Mouse (Mus musculus) spleen, adult 2 months (tissue): ENCODE results near the gene Mbd4. TPM values are rescaled to one million over a fixed set of nuclear protein-coding genes. Genes with fewer than 3 reads are reported as not detected.
A peak's percentile ranks its signal among the peaks of the same experiment; 100 is the strongest.

ENCODE experiments used
- DNase-seq, 2 experiments: peaks; one replicate each; pipeline versions ENCODE4 v3.0.0 to v3.0.0-alpha.2; 2012 to 2021; ENCODE audit warnings: low spot score in 2 of 2, low read depth in 1 of 2
- H3K27ac ChIP-seq: fragments of 200-500 bp; 2 replicates; pipeline ENCODE4 v1.5.1; 2012; ENCODE audit warnings: low read length, inconsistent platforms; ENCODE audit not compliant: insufficient read depth
- H3K27me3 ChIP-seq: fragments of 200-500 bp; 2 replicates; pipeline ENCODE4 v1.6.1; 2012; ENCODE audit warnings: mild to moderate bottlenecking, moderate library complexity, low read length, inconsistent platforms; ENCODE audit not compliant: control insufficient read depth, insufficient read depth
- H3K36me3 ChIP-seq: fragments of 200-500 bp; 2 replicates; pipeline ENCODE4 v1.6.1; 2012; ENCODE audit warnings: mild to moderate bottlenecking, low read length, inconsistent platforms; ENCODE audit not compliant: control insufficient read depth, insufficient read depth
- H3K4me1 ChIP-seq: fragments of 200-500 bp; 2 replicates; pipeline ENCODE4 v1.6.1; 2011; ENCODE audit warnings: inconsistent platforms; ENCODE audit not compliant: control insufficient read depth, insufficient read depth, insufficient read length
- H3K4me3 ChIP-seq: fragments of 200-500 bp; 2 replicates; pipeline ENCODE4 v1.5.1; 2011; ENCODE audit warnings: mild to moderate bottlenecking, inconsistent platforms; ENCODE audit not compliant: insufficient read depth, insufficient read length; ENCODE audit errors: extremely low read depth
- CTCF ChIP-seq: fragments of 200-500 bp; IDR thresholded peaks from 2 replicates; pipeline ENCODE4 v1.5.1; 2011; ENCODE audit warnings: mild to moderate bottlenecking, inconsistent platforms; ENCODE audit not compliant: insufficient read depth, insufficient read length, insufficient replicate concordance; ENCODE audit errors: extremely low read depth
- POLR2A ChIP-seq: fragments of 200-500 bp; IDR thresholded peaks from 2 replicates; pipeline ENCODE4 v1.6.1; 2011; ENCODE audit warnings: low read depth, low read length, inconsistent platforms
- WGBS: fragments of 180-500 bp; shearing (Covaris S2); methylation state at CpG from one replicate; pipeline ENCODE4 v1.1.7; 2018; 5-methylcytosine and 5-hydroxymethylcytosine counted together
- polyA plus RNA-seq: library from polyadenylated mRNA; depleted of rRNA; stranded (reverse); fragments of >200 nt; gene quantifications from 2 replicates; pipeline ENCODE4 v1.2.3, GENCODE M21; 2012

The Mbd4 gene
- polyA plus RNA-seq, 1 experiment, result 3.5 TPM

- DNase-seq, result no peak
- Histone ChIP-seq H3K27me3 (no peaks in the 10 kb centered on the region), H3K36me3 (no peaks in the 10 kb centered on the region), H3K27ac (no peak overlapping the region), H3K4me1 (no peaks in the 10 kb centered on the region), H3K4me3 (no peak overlapping the region)
- 83% methylated on average over 7 of the region's 7 CpGs for WGBS
- TF ChIP-seq CTCF, result no peak
- TF ChIP-seq POLR2A, result no peak
Observed at GRCm38 (mm10) chr6:115863340-115863841, 10.2 kb upstream of the Mbd4 start.

- no peaks in the 10 kb centered on the region for H3K36me3 ChIP-seq
- no peak overlapping the region for H3K4me3 ChIP-seq
- no peak overlapping the region for H3K27ac ChIP-seq
- no peaks in the 10 kb centered on the region for H3K27me3 ChIP-seq
- H3K4me1 ChIP-seq, result no peaks in the 10 kb centered on the region
- WGBS, result 80% methylated on average over 7 of the region's 7 CpGs
- DNase-seq, result no peak
- TF ChIP-seq CTCF (no peak), POLR2A (no peak)
Observed at GRCm38 (mm10) chr6:115860027-115860556, 6.9 kb upstream of the Mbd4 start.

- no peaks in the 10 kb centered on the region for H3K4me1 ChIP-seq
- H3K36me3 ChIP-seq, result no peaks in the 10 kb centered on the region
- TF ChIP-seq POLR2A, result no peak
- TF ChIP-seq CTCF, result no peak
- no peak overlapping the region for H3K4me3 ChIP-seq
- WGBS, result 62% methylated on average over 4 of the region's 4 CpGs
- DNase-seq, result no peak
- H3K27ac ChIP-seq, result no peak overlapping the region
- no peaks in the 10 kb centered on the region for H3K27me3 ChIP-seq
Observed at GRCm38 (mm10) chr6:115859258-115859657, 6.1 kb upstream of the Mbd4 start.

GRCm38 (mm10) chr6:115856361-115856745 is 3.2 kb upstream of the Mbd4 start:
- Histone ChIP-seq H3K27me3 (no peaks in the 10 kb centered on the region), H3K4me1 (no peaks in the 10 kb centered on the region), H3K27ac (no peak overlapping the region), H3K36me3 (no peaks in the 10 kb centered on the region), H3K4me3 (no peak overlapping the region)
- no peak for DNase-seq
- 94% methylated on average over 4 of the region's 4 CpGs for WGBS
- TF ChIP-seq POLR2A (no peak), CTCF (no peak)

GRCm38 (mm10) chr6:115855733-115856360 is 2.7 kb upstream of the Mbd4 start:
- no peak for DNase-seq

GRCm38 (mm10) chr6:115854432-115854831 is 1.3 kb upstream of the Mbd4 start:
- Histone ChIP-seq H3K27me3 (no peaks in the 10 kb centered on the region), H3K4me1 (no peaks in the 10 kb centered on the region), H3K4me3 (no peak overlapping the region), H3K27ac (no peak overlapping the region), H3K36me3 (peaks cover 2% of the 10 kb centered on the region; the same call in 1 of the 2 replicates)
- DNase-seq, result peak in 1 of 2 experiments; percentile 25
- WGBS, result 76% methylated on average over 2 of the region's 2 CpGs
- TF ChIP-seq POLR2A, result no peak
- no peak for TF ChIP-seq CTCF

More at GRCm38 (mm10) chr6:115855733-115856360, 2.7 kb upstream of the Mbd4 start:
- Histone ChIP-seq H3K4me1 (no peaks in the 10 kb centered on the region), H3K36me3 (no peaks in the 10 kb centered on the region), H3K27ac (no peak overlapping the region), H3K4me3 (no peak overlapping the region), H3K27me3 (no peaks in the 10 kb centered on the region)
- TF ChIP-seq CTCF (no peak), POLR2A (no peak)
- WGBS, result 89% methylated on average over 3 of the region's 3 CpGs

GRCm38 (mm10) chr6:115853985-115854384 is 814 bp upstream of the Mbd4 start:
- peaks cover 2% of the 10 kb centered on the region; the same call in 1 of the 2 replicates for H3K36me3 ChIP-seq
- no peak overlapping the region for H3K4me3 ChIP-seq
- no peak overlapping the region for H3K27ac ChIP-seq
- TF ChIP-seq CTCF (no peak), POLR2A (no peak)
- H3K4me1 ChIP-seq, result no peaks in the 10 kb centered on the region
- DNase-seq, result no peak
- WGBS, result 63% methylated on average over 7 of the region's 7 CpGs
- H3K27me3 ChIP-seq, result no peaks in the 10 kb centered on the region
